Mouse (Mus musculus) heart, postnatal 25 days (tissue): Measurements from ENCODE around the gene Trak1. TPM values are rescaled to one million over a fixed set of nuclear protein-coding genes. Genes with fewer than 3 reads are reported as not detected.
A peak's percentile ranks its signal among the peaks of the same experiment; 100 is the strongest.
"Not testable (repeated sequence)": the region's sequence is repeated elsewhere in the genome, so short reads cannot be mapped to it uniquely, and the experiment has no call there.

Experiments used
- DNase-seq: peaks from one replicate; pipeline ENCODE4 v3.0.0; 2022; ENCODE audit warnings: low spot score
- intact Hi-C: fragments of 180-260 bp; cut with DNase I; formaldehyde crosslinking; loops from one replicate; pipeline ENCODE4 v1.15.1; 2025
- total RNA-seq, 2 experiments: library from RNA; stranded (reverse); gene quantifications; 2 replicates each; pipeline ENCODE4 v1.2.3; 2021

Trak1 gene
- total RNA-seq, 2 experiments from 2014 or later = 309 to 322 TPM

- peak; percentile 66 for DNase-seq
- intact Hi-C loops = loop anchor here (1.0 kb wide), 1 partner anchor 16 kb away; no protein-coding TSS in a partner anchor
These were observed 17.3 kb downstream of the Trak1 start for GRCm38 (mm10) chr9:121314541-121315152.

- no peak for DNase-seq
- intact Hi-C loops = no loop called here
These were observed 18.7 kb downstream of the Trak1 start for GRCm38 (mm10) chr9:121315901-121316595.

- DNase-seq = peak; percentile 70
- intact Hi-C loops = no loop called here
These were observed 19.5 kb downstream of the Trak1 start for GRCm38 (mm10) chr9:121316621-121317405.

- intact Hi-C loops = no loop called here
- DNase-seq = no peak
These were observed 22.1 kb downstream of the Trak1 start for GRCm38 (mm10) chr9:121319323-121319966.

- intact Hi-C loops = no loop called here
- no peak for DNase-seq
These were observed 23.1 kb downstream of the Trak1 start for GRCm38 (mm10) chr9:121320433-121320832.

GRCm38 (mm10) chr9:121321118-121321517 lies 23.8 kb downstream of the Trak1 start:
- intact Hi-C loops = no loop called here
- DNase-seq = no peak

- intact Hi-C loops = no loop called here
- no peak for DNase-seq
These were observed 24.7 kb downstream of the Trak1 start for GRCm38 (mm10) chr9:121322034-121322433.

GRCm38 (mm10) chr9:121328342-121328741 lies 31.0 kb downstream of the Trak1 start:
- intact Hi-C loops, DNase-seq: not testable (repeated sequence)

GRCm38 (mm10) chr9:121329181-121329580 lies 31.9 kb downstream of the Trak1 start:
- intact Hi-C loops = no loop called here
- peak; percentile 58 for DNase-seq

- intact Hi-C loops = no loop called here
- no peak for DNase-seq
These were observed 32.8 kb downstream of the Trak1 start for GRCm38 (mm10) chr9:121330065-121330464.

GRCm38 (mm10) chr9:121331438-121331837 lies 34.1 kb downstream of the Trak1 start:
- intact Hi-C loops = no loop called here
- DNase-seq = no peak

- no peak for DNase-seq
These were observed 34.8 kb downstream of the Trak1 start for GRCm38 (mm10) chr9:121331878-121332630.

GRCm38 (mm10) chr9:121333559-121333958 lies 36.3 kb downstream of the Trak1 start:
- intact Hi-C loops = no loop called here
- DNase-seq = no peak

More at GRCm38 (mm10) chr9:121331878-121332630, 34.8 kb downstream of the Trak1 start:
- intact Hi-C loops = no loop called here

- intact Hi-C loops = no loop called here
- DNase-seq = no peak
These were observed 37.1 kb downstream of the Trak1 start for GRCm38 (mm10) chr9:121334311-121334851.

- DNase-seq = peak; percentile 60
- intact Hi-C loops = no loop called here
These were observed 38.3 kb downstream of the Trak1 start for GRCm38 (mm10) chr9:121335568-121335967.

GRCm38 (mm10) chr9:121336324-121336946 lies 39.1 kb downstream of the Trak1 start:
- no peak for DNase-seq
- intact Hi-C loops = no loop called here

GRCm38 (mm10) chr9:121337216-121337937 lies 40.1 kb downstream of the Trak1 start:
- intact Hi-C loops = no loop called here

GRCm38 (mm10) chr9:121337938-121338289 lies 40.6 kb downstream of the Trak1 start:
- intact Hi-C loops = no loop called here
- DNase-seq = no peak

More at GRCm38 (mm10) chr9:121337216-121337937, 40.1 kb downstream of the Trak1 start:
- peak; percentile 57 for DNase-seq
